Mouse (Mus musculus) adrenal gland, postnatal 10 days (tissue): Measurements from ENCODE around the gene Pih1d1. TPM values are rescaled to one million over a fixed set of nuclear protein-coding genes. Genes with fewer than 3 reads are reported as not detected.
"Not testable (repeated sequence)": the region's sequence is repeated elsewhere in the genome, so short reads cannot be mapped to it uniquely, and the experiment has no call there.

Source experiments
- DNase-seq: peaks from one replicate; pipeline ENCODE4 v3.0.0; 2021; ENCODE audit warnings: mixed read lengths
- total RNA-seq, 2 experiments: library from RNA; stranded (reverse); gene quantifications; 2 replicates each; pipeline ENCODE4 v1.2.3; 2021

Gene Pih1d1
- total RNA-seq, 2 experiments from 2014 or later: 59.0 to 68.5 TPM

GRCm38 (mm10) chr7:45167761-45168445 lies 13.8 kb downstream of the Pih1d1 start:
- DNase-seq: no peak

GRCm38 (mm10) chr7:45168656-45169055 lies 14.6 kb downstream of the Pih1d1 start:
- no peak for DNase-seq

- DNase-seq: no peak
These were observed 15.4 kb downstream of the Pih1d1 start for GRCm38 (mm10) chr7:45169495-45169894.

GRCm38 (mm10) chr7:45172974-45173373 lies 18.9 kb downstream of the Pih1d1 start:
- no peak for DNase-seq

- DNase-seq: not testable (repeated sequence)
These were observed 19.7 kb downstream of the Pih1d1 start for GRCm38 (mm10) chr7:45173772-45174171.

- no peak for DNase-seq
These were observed 20.6 kb downstream of the Pih1d1 start for GRCm38 (mm10) chr7:45174567-45175280.

GRCm38 (mm10) chr7:45175398-45175797 lies 21.3 kb downstream of the Pih1d1 start:
- DNase-seq: no peak

- no peak for DNase-seq
These were observed 21.8 kb downstream of the Pih1d1 start for GRCm38 (mm10) chr7:45175929-45176328.

- DNase-seq: no peak
These were observed 22.3 kb downstream of the Pih1d1 start for GRCm38 (mm10) chr7:45176356-45176755.

- DNase-seq: no peak
These were observed 24.4 kb downstream of the Pih1d1 start for GRCm38 (mm10) chr7:45178550-45178949.

GRCm38 (mm10) chr7:45179469-45179868 lies 25.4 kb downstream of the Pih1d1 start, which contains the start of gene Gfy:
Gene Gfy, minus strand, starts transcription at chr7:45179569.
- DNase-seq: no peak

GRCm38 (mm10) chr7:45180896-45181477 lies 26.9 kb downstream of the Pih1d1 start, which contains the start of gene Pth2:
Gene Pth2, plus strand, starts transcription at chr7:45180995.
- no peak for DNase-seq

- peak; percentile 41 for DNase-seq
These were observed 27.4 kb downstream of the Pih1d1 start for GRCm38 (mm10) chr7:45181540-45181939.

- DNase-seq: peak; percentile 93
These were observed 28.1 kb downstream of the Pih1d1 start for GRCm38 (mm10) chr7:45182199-45182601.

GRCm38 (mm10) chr7:45182606-45183005 lies 28.5 kb downstream of the Pih1d1 start:
- DNase-seq: no peak

GRCm38 (mm10) chr7:45183672-45184071 lies 29.6 kb downstream of the Pih1d1 start:
- no peak for DNase-seq

GRCm38 (mm10) chr7:45185921-45186320 lies 31.8 kb downstream of the Pih1d1 start:
- no peak for DNase-seq

GRCm38 (mm10) chr7:45189600-45189999 lies 35.5 kb downstream of the Pih1d1 start:
- DNase-seq: no peak

GRCm38 (mm10) chr7:45190186-45190585 lies 36.1 kb downstream of the Pih1d1 start:
- no peak for DNase-seq

GRCm38 (mm10) chr7:45191161-45191560 lies 37.1 kb downstream of the Pih1d1 start:
- no peak for DNase-seq

- no peak for DNase-seq
These were observed 37.8 kb downstream of the Pih1d1 start for GRCm38 (mm10) chr7:45191803-45192363.

GRCm38 (mm10) chr7:45192585-45193310 lies 38.6 kb downstream of the Pih1d1 start:
- DNase-seq: no peak
